Mouse (Mus musculus) brown adipose tissue, adult 24 weeks (tissue): ENCODE data around the gene Fbxl5. TPM values are rescaled to one million over a fixed set of nuclear protein-coding genes. Genes with fewer than 3 reads are reported as not detected.

Experiments
- H3K27ac ChIP-seq: fragments of 200-500 bp; replicated peaks from 2 replicates; pipeline ENCODE4 v1.5.1; 2012; ENCODE audit warnings: low read depth, mild to moderate bottlenecking, low read length
- H3K4me1 ChIP-seq: fragments of 200-500 bp; 2 replicates; pipeline ENCODE4 v1.6.1; 2012; ENCODE audit warnings: low read length, mixed read lengths; ENCODE audit not compliant: control insufficient read depth, insufficient read depth, insufficient read length
- H3K4me3 ChIP-seq: fragments of 200-500 bp; 2 replicates; pipeline ENCODE4 v1.5.1; 2012; ENCODE audit warnings: low read depth, mild to moderate bottlenecking, low read length, moderate library complexity; ENCODE audit not compliant: insufficient read depth
- polyA plus RNA-seq: library from polyadenylated mRNA; stranded (reverse); fragments of >200 nt; gene quantifications from 2 replicates; pipeline ENCODE4 v1.2.4, GENCODE M21; 2012; ENCODE audit not compliant: missing spikeins, insufficient read depth, insufficient read length

Gene Fbxl5
- 28.8 and 32.7 TPM in 2 replicates for polyA plus RNA-seq

- Histone ChIP-seq H3K4me3 (no peak within 1 kb of the TSS), H3K27ac (no peak within 1 kb of the TSS), H3K4me1 (no peaks in the 10 kb centered on the region)
Measured at GRCm38 (mm10) chr5:43821538-43821937, at the start of gene Fbxl5. TSS of gene Fbxl5 (minus strand) at chr5:43821638.

- peaks cover 8% of the 10 kb centered on the region for H3K4me1 ChIP-seq
- peak overlapping the region; percentile 98 for H3K27ac ChIP-seq
- peak overlapping the region; percentile 76 for H3K4me3 ChIP-seq
Measured at GRCm38 (mm10) chr5:43868711-43869600, 47.5 kb upstream of the Fbxl5 start.

- peak within 1 kb of the TSS; percentile 76 for H3K4me3 ChIP-seq
- peaks cover 5% of the 10 kb centered on the region for H3K4me1 ChIP-seq
- peak within 1 kb of the TSS; percentile 98 for H3K27ac ChIP-seq
Measured at GRCm38 (mm10) chr5:43868253-43868652, 46.8 kb upstream of the Fbxl5 start, which contains the start of gene Cd38. TSS of gene Cd38 (plus strand) at chr5:43868553.

GRCm38 (mm10) chr5:43865316-43865715 lies 43.9 kb upstream of the Fbxl5 start:
- Histone ChIP-seq H3K4me1 (peaks cover 2% of the 10 kb centered on the region), H3K27ac (peak overlapping the region; percentile 82), H3K4me3 (no peak overlapping the region)

GRCm38 (mm10) chr5:43863642-43864041 lies 42.2 kb upstream of the Fbxl5 start:
- H3K4me1 ChIP-seq = peaks cover 2% of the 10 kb centered on the region
- H3K27ac ChIP-seq = no peak overlapping the region
- no peak overlapping the region for H3K4me3 ChIP-seq

DNA sequence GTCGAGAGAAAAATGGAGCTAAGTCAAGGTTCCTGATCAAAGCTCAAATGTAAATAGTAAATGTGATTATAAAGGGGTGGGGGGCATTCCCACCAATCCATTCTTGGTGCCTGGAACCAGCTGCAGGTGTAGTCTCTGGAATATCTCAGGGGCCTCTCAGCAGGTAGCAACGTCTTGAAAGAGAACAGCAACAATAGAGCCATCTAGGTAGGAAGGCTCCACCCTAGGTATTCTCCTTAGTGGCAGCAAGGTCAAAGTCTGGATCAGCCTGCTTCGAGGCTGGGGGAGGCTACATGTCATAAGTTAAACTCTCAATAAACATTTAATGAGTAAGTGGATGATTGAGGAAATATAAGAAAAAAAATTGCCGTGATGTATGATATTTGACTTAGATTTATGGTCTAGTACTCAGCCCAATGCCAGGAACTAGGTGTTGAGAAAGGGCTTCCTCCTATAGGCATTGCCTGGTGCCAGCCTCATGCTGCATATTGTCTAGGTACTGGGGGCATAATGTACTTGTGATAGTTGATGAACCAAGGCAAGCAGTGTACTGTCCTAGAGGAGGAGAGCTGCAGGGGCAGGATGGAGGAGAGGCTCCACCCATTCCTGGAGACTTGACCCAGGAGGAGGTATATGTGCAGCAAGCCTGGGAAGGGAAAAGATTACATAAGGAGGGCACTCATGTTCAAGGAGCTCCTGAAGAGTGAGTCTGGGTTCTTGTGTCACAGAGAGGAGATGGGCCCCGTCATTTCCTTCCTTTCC lies 39.4 kb upstream of the Fbxl5 start:
- no peak overlapping the region for H3K27ac ChIP-seq
- H3K4me3 ChIP-seq = no peak overlapping the region
- H3K4me1 ChIP-seq = peaks cover 2% of the 10 kb centered on the region; the same call in 1 of the 2 replicates

DNA sequence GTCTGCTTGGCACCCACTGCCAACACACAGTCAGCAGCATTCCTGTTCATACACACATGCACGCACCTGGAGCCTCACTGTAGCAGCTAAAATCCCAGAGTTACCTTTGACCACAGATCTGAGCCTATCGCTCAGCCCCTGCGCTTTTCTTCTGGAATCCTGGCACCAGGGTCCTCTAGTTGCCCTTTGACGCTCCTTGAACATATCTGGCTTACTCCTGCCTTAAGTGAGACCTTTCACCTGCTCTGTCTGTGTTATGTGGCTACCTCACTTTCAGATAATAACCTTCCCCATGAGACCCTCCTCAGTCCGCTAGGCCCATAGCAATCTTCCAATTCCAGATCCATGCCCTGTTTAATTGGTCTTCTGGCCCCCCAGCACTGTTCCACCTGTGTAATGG lies 38.7 kb upstream of the Fbxl5 start:
- H3K4me1 ChIP-seq = peaks cover 2% of the 10 kb centered on the region; the same call in 1 of the 2 replicates
- no peak overlapping the region for H3K4me3 ChIP-seq
- no peak overlapping the region for H3K27ac ChIP-seq

GRCm38 (mm10) chr5:43859663-43860062 lies 38.2 kb upstream of the Fbxl5 start:
- peaks cover 5% of the 10 kb centered on the region for H3K4me1 ChIP-seq
- no peak overlapping the region for H3K4me3 ChIP-seq
- H3K27ac ChIP-seq = no peak overlapping the region

DNA sequence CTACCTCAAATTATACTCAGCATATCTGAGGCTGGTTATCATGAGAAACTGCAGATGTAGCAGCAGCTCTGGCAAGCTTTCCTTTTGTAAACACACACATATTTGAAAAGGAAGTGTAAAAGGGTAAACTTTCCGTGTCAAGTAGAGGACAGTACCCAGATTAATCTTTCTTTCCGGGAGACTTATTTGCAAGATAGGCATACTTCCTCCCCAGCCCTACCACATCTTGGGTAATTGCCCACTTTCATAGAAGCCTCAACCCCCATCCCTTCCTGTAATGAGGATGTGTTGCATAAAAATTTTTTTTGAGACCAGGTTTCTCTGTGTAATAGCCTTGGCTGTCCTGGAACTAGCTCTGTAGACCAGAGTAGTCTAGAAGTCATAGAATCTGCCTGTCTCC lies 34.3 kb upstream of the Fbxl5 start:
- Histone ChIP-seq H3K4me3 (no peak overlapping the region), H3K4me1 (peaks cover 6% of the 10 kb centered on the region), H3K27ac (peak overlapping the region; percentile 54)

- H3K4me1 ChIP-seq = peaks cover 6% of the 10 kb centered on the region
- no peak overlapping the region for H3K4me3 ChIP-seq
- H3K27ac ChIP-seq = peak overlapping the region; percentile 65
Measured at GRCm38 (mm10) chr5:43853868-43854488, 32.5 kb upstream of the Fbxl5 start.

GRCm38 (mm10) chr5:43853096-43853867 lies 31.8 kb upstream of the Fbxl5 start:
- H3K4me3 ChIP-seq = no peak overlapping the region
- peak overlapping the region; percentile 65 for H3K27ac ChIP-seq
- peaks cover 6% of the 10 kb centered on the region for H3K4me1 ChIP-seq

- H3K4me1 ChIP-seq = peaks cover 14% of the 10 kb centered on the region; the same call in 1 of the 2 replicates
- H3K27ac ChIP-seq = no peak overlapping the region
Measured at GRCm38 (mm10) chr5:43848275-43848674, 26.8 kb upstream of the Fbxl5 start.

GRCm38 (mm10) chr5:43847555-43847954 lies 26.1 kb upstream of the Fbxl5 start:
- H3K4me3 ChIP-seq = no peak overlapping the region
- no peak overlapping the region for H3K27ac ChIP-seq
- peaks cover 14% of the 10 kb centered on the region; the same call in 1 of the 2 replicates for H3K4me1 ChIP-seq

More at GRCm38 (mm10) chr5:43848275-43848674, 26.8 kb upstream of the Fbxl5 start:
- no peak overlapping the region for H3K4me3 ChIP-seq

DNA sequence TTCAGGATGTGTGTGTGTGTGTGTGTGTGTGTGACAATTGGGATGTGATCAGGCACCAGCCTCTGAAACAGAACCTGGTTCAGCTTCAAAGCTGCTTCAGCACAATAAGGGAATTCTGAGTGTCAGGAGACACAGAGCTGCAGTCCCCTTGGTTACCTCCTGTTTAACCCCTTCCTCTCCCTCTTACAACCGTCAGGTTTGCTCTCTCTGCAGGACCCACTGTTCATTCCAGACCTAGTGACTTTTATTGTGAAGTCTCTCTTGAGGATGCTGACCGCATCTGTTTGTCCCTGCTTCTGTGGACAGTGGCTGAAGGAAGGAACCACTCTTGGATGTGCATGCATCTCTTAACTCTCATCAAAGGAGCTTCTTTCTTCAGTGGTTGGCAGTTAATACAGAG lies 24.8 kb upstream of the Fbxl5 start:
- H3K4me1 ChIP-seq = peaks cover 14% of the 10 kb centered on the region; the same call in 1 of the 2 replicates
- no peak overlapping the region for H3K4me3 ChIP-seq
- peak overlapping the region; percentile 46; the same call in 1 of the 2 replicates for H3K27ac ChIP-seq
